ENCODE assay signal across 8 mouse cellular contexts in genomic region chr7:7187417-7188190, GRCm38 (mm10). TPM values are rescaled to one million over a fixed set of nuclear protein-coding genes. Genes with fewer than 3 reads are reported as not detected.
DNase-seq lines count a peak whose midpoint lies in the region; ATAC-seq and TF ChIP-seq lines count a peak whose summit lies in the region.

No protein-coding gene starts in this region.

- DNase-seq in heart, postnatal 14 days, result no peak
- DNase-seq in frontal cortex, adult 2 months (ENCODE audit: extremely low spot score in 1 of 2, low spot score in 1 of 2), result no peak
- no peak for DNase-seq in left cerebral cortex, postnatal 14 days (ENCODE audit: low spot score in 2 of 2)
- DNase-seq in adipocyte (ENCODE audit: low spot score), result no peak

- no peaks in the 10 kb centered on the region for H3K79me2 ChIP-seq in macrophage (ENCODE audit: inconsistent target)

- peak overlapping the region; percentile 66 for H3K4me2 ChIP-seq in heart, embryonic 13.5 days

- no peaks in the 10 kb centered on the region for H3K9me3 ChIP-seq in heart, embryonic 13.5 days
- no peaks in the 10 kb centered on the region for H3K9me3 ChIP-seq in ES-Bruce4 (replicated peaks; ENCODE audit: control insufficient read depth, insufficient read depth, low read length, poor library complexity, severe bottlenecking)

- TF ChIP-seq EP300 in ES-Bruce4 (IDR thresholded peaks at IDR 0.05; ENCODE audit: insufficient read depth, low read depth, low read length), result no peak

- H3K4me3 ChIP-seq in heart, embryonic 13.5 days, result peak overlapping the region; percentile 68
- no peak overlapping the region; the same call in 1 of the 2 replicates for H3K4me3 ChIP-seq in ES-Bruce4 (ENCODE audit: low read depth, low read length)
- peak overlapping the region; percentile 31; the same call in 1 of the 2 replicates for H3K4me3 ChIP-seq in macrophage (ENCODE audit: inconsistent target)

- ATAC-seq in heart, embryonic 13.5 days (ENCODE audit: extremely low read depth, insufficient number of reproducible peaks, low FRiP score, low TSS enrichment), result no peak
- peak; percentile 25; the same call in 1 of the 2 replicates for ATAC-seq in granulocyte monocyte progenitor cell, adult 5-6 weeks (replicated peaks; ENCODE audit: poor library complexity, severe bottlenecking)

- peaks cover 13% of the 10 kb centered on the region for H3K36me3 ChIP-seq in heart, embryonic 13.5 days
- peaks cover 5% of the 10 kb centered on the region for H3K36me3 ChIP-seq in ES-Bruce4 (ENCODE audit: control insufficient read depth, insufficient read depth, low read length, poor library complexity, severe bottlenecking)
- H3K36me3 ChIP-seq in macrophage (ENCODE audit: inconsistent target), result no peaks in the 10 kb centered on the region

- TF ChIP-seq POLR2A in ES-Bruce4 (IDR thresholded peaks at IDR 0.05; ENCODE audit: insufficient read depth, low read length), result no peak

- 33% methylated on average over 13 of the region's 13 CpGs for WGBS in heart, embryonic 13.5 days
- WGBS in macrophage (ENCODE audit: missing documents), result 42% methylated on average over 13 of the region's 13 CpGs

- H3K9ac ChIP-seq in heart, embryonic 13.5 days, result peak overlapping the region; percentile 62; the same call in 1 of the 2 replicates
- H3K9ac ChIP-seq in ES-Bruce4 (ENCODE audit: low read depth, poor library complexity, severe bottlenecking), result 0 out of 2 replicates have a peak overlapping the region, but pooled peaks have one; percentile 12

- intact Hi-C loops in heart, postnatal 14 days (cut with DNase I), result loop anchor here (5.0 kb wide), 1 partner anchor 245 kb away; no protein-coding TSS in a partner anchor
- intact Hi-C loops in left cerebral cortex, postnatal 14 days (cut with DNase I), result loop anchor here (5.0 kb wide), 1 partner anchor 50 kb away; the partner anchor contains the start of gene Zfp773

- no peak overlapping the region for H3K27ac ChIP-seq in heart, embryonic 13.5 days (replicated peaks)
- H3K27ac ChIP-seq in ES-Bruce4 (ENCODE audit: insufficient read depth, low read length) (no peak overlapping the region), macrophage (no peak overlapping the region)

- H3K27me3 ChIP-seq in heart, embryonic 13.5 days (replicated peaks), result no peaks in the 10 kb centered on the region
- no peaks in the 10 kb centered on the region for H3K27me3 ChIP-seq in ES-Bruce4 (ENCODE audit: control insufficient read depth, insufficient read depth, low read length, poor library complexity, severe bottlenecking)

- peaks cover 5% of the 10 kb centered on the region; the same call in 1 of the 2 replicates for H3K4me1 ChIP-seq in heart, embryonic 13.5 days
- H3K4me1 ChIP-seq in ES-Bruce4 (ENCODE audit: control insufficient read depth, insufficient read depth, low read length), result no peaks in the 10 kb centered on the region

- no peak for TF ChIP-seq CTCF in ES-Bruce4 (IDR thresholded peaks at IDR 0.05; ENCODE audit: low read depth, low read length)

RNA-seq across cellular contexts. Expression of gene Zfp418, which starts 16.5 kb away (rescaled TPM):
- polyA plus RNA-seq in heart, embryonic 13.5 days (2015; fragmentation: Nextera tagmentation; extraction: Ambion mirVana), result 1.0 and 1.3 TPM in 2 replicates
- total RNA-seq in heart, postnatal 14 days (2021), result 1 to 10 TPM; 1.8 to 2.2 TPM
- polyA plus RNA-seq in ES-Bruce4 (2011; ENCODE audit: insufficient read depth, insufficient read length, low read depth, missing spikeins), result 6.5 and 7.4 TPM in 2 replicates
- 0.77 and 5.0 TPM in 2 replicates for total RNA-seq in granulocyte monocyte progenitor cell, adult 5-6 weeks (2014; fragmentation: Nextera tagmentation)
- 2.5 and 2.9 TPM in 2 replicates for total RNA-seq in granulocyte monocyte progenitor cell, adult 5-6 weeks (2017)
- 10 to 100 TPM in 1 of 26 experiments, 1 to 10 TPM in 20, under 1 TPM in 5; 0.58 to 10.9 (median 3.0) TPM for total RNA-seq in macrophage (2018; cell fraction: chromatin; rRNA removed)
- 1 to 10 TPM in 15 of 26 experiments, under 1 TPM in 11; 0.19 to 2.5 (median 1.5) TPM for total RNA-seq in macrophage (2018; cell fraction: cytosol; rRNA removed)
- total RNA-seq in macrophage (2018; cell fraction: nucleus; rRNA removed), result 1 to 10 TPM in 18 of 26 experiments, under 1 TPM in 6, not detected in 2; 0.44 to 7.9 (median 1.7) TPM
- polyA plus RNA-seq in macrophage (2018), result 1.4 to 3.5 TPM (median 1.5 TPM) in 3 replicates
- 2.2 and 2.6 TPM in 2 replicates for polyA plus RNA-seq in frontal cortex, adult 2 months (2012; rRNA removed)
- total RNA-seq in left cerebral cortex, postnatal 14 days (2021), result 1 to 10 TPM; 5.0 to 6.2 TPM

RNA-seq across cellular contexts. Expression of gene Zfp772, which starts 22.2 kb away (rescaled TPM):
- polyA plus RNA-seq in heart, embryonic 13.5 days (2015; fragmentation: Nextera tagmentation; extraction: Ambion mirVana), result 3.7 and 3.9 TPM in 2 replicates
- 1 to 10 TPM; 1.8 to 2.1 TPM for total RNA-seq in heart, postnatal 14 days (2021)
- polyA plus RNA-seq in ES-Bruce4 (2011; ENCODE audit: insufficient read depth, insufficient read length, low read depth, missing spikeins), result 5.2 and 5.4 TPM in 2 replicates
- 3.0 and 5.7 TPM in 2 replicates for total RNA-seq in granulocyte monocyte progenitor cell, adult 5-6 weeks (2014; fragmentation: Nextera tagmentation)
- total RNA-seq in granulocyte monocyte progenitor cell, adult 5-6 weeks (2017), result 4.0 and 4.6 TPM in 2 replicates
- 1 to 10 TPM; 1.1 to 4.2 (median 2.2) TPM for total RNA-seq in macrophage (2018; cell fraction: chromatin; rRNA removed)
- total RNA-seq in macrophage (2018; cell fraction: cytosol; rRNA removed), result 1 to 10 TPM in 17 of 26 experiments, under 1 TPM in 9; 0.23 to 2.4 (median 1.4) TPM
- 1 to 10 TPM in 22 of 26 experiments, under 1 TPM in 4; 0.68 to 4.1 (median 1.9) TPM for total RNA-seq in macrophage (2018; cell fraction: nucleus; rRNA removed)
- 1.7 to 2.5 TPM (median 2.1 TPM) in 3 replicates for polyA plus RNA-seq in macrophage (2018)
- 15.8 and 18.1 TPM in 2 replicates for polyA plus RNA-seq in frontal cortex, adult 2 months (2012; rRNA removed)
- total RNA-seq in left cerebral cortex, postnatal 14 days (2021), result 1 to 10 TPM; 7.8 to 8.0 TPM

RNA-seq across cellular contexts. Expression of gene Zfp773, which starts 51.0 kb away (rescaled TPM):
- polyA plus RNA-seq in heart, embryonic 13.5 days (2015; fragmentation: Nextera tagmentation; extraction: Ambion mirVana), result 0.68 and 0.83 TPM in 2 replicates
- under 1 TPM; 0.17 to 0.54 TPM for total RNA-seq in heart, postnatal 14 days (2021)
- polyA plus RNA-seq in ES-Bruce4 (2011; ENCODE audit: insufficient read depth, insufficient read length, low read depth, missing spikeins) (1.9 and 2.2 TPM in 2 replicates), macrophage (2018) (0.58 to 1.2 TPM (median 0.62 TPM) in 3 replicates)
- 0.51 and 1.4 TPM in 2 replicates for total RNA-seq in granulocyte monocyte progenitor cell, adult 5-6 weeks (2014; fragmentation: Nextera tagmentation)
- 3.7 and 3.8 TPM in 2 replicates for total RNA-seq in granulocyte monocyte progenitor cell, adult 5-6 weeks (2017)
- 1 to 10 TPM in 11 of 26 experiments, under 1 TPM in 12, not detected in 3; 0.12 to 2.5 (median 0.92) TPM for total RNA-seq in macrophage (2018; cell fraction: chromatin; rRNA removed)
- total RNA-seq in macrophage (2018; cell fraction: cytosol; rRNA removed), result 1 to 10 TPM in 1 of 26 experiments, under 1 TPM in 25; 0.05 to 1.1 (median 0.47) TPM
- 1 to 10 TPM in 9 of 26 experiments, under 1 TPM in 15, not detected in 2; 0.24 to 2.2 (median 0.72) TPM for total RNA-seq in macrophage (2018; cell fraction: nucleus; rRNA removed)
- 1.5 and 1.7 TPM in 2 replicates for polyA plus RNA-seq in frontal cortex, adult 2 months (2012; rRNA removed)
- total RNA-seq in left cerebral cortex, postnatal 14 days (2021), result 1 to 10 TPM; 1.5 to 2.0 TPM

RNA-seq across cellular contexts. Expression of gene Vmn2r29, which starts 59.5 kb away (rescaled TPM):
- 0.07 TPM in 1 of 2 replicates, not detected in the other for polyA plus RNA-seq in heart, embryonic 13.5 days (2015; fragmentation: Nextera tagmentation; extraction: Ambion mirVana)
- total RNA-seq in heart, postnatal 14 days (2021), result under 1 TPM in 1 of 2 experiments, not detected in 1; 0.15 TPM
- polyA plus RNA-seq in ES-Bruce4 (2011; ENCODE audit: insufficient read depth, insufficient read length, low read depth, missing spikeins) (not detected in 2 replicates), macrophage (2018) (0.50 TPM in 1 of 3 replicates, not detected in the others)
- 0.38 and 7.4 TPM in 2 replicates for total RNA-seq in granulocyte monocyte progenitor cell, adult 5-6 weeks (2014; fragmentation: Nextera tagmentation)
- 0.13 TPM in 1 of 2 replicates, not detected in the other for total RNA-seq in granulocyte monocyte progenitor cell, adult 5-6 weeks (2017)
- total RNA-seq in macrophage (2018; cell fraction: chromatin; rRNA removed), result 1 to 10 TPM in 23 of 26 experiments, under 1 TPM in 3; 0.41 to 6.8 (median 2.6) TPM
- total RNA-seq in macrophage (2018; cell fraction: cytosol; rRNA removed), result under 1 TPM in 13 of 26 experiments, not detected in 13; 0.06 to 0.35 (median 0.18) TPM
- total RNA-seq in macrophage (2018; cell fraction: nucleus; rRNA removed), result 1 to 10 TPM in 18 of 26 experiments, under 1 TPM in 5, not detected in 3; 0.23 to 4.3 (median 1.7) TPM
- 3.8 and 4.3 TPM in 2 replicates for polyA plus RNA-seq in frontal cortex, adult 2 months (2012; rRNA removed)
- total RNA-seq in left cerebral cortex, postnatal 14 days (2021), result 1 to 10 TPM; 1.4 to 1.8 TPM
